Mouse (Mus musculus) MEL (cell line): ENCODE measurements at regions not wholly inside any gene's neighbourhood (a gene's known extent, or its start where the extent isn't known, plus 50 kb on each side); places are given as distances from the start of the nearest gene placed in this dataset.

Source experiments
- DNase-seq: peaks from one replicate; pipeline ENCODE4 v3.0.0; 2011; ENCODE audit warnings: low read depth, low spot score
- H3K27ac ChIP-seq: 2 replicates; pipeline ENCODE4 v1.5.1; 2012; ENCODE audit warnings: low read depth, mild to moderate bottlenecking, control low read depth, low read length, moderate library complexity; ENCODE audit not compliant: control insufficient read depth
- H3K27me3 ChIP-seq, 2 experiments: fragments of 150-350 bp in 1 of 2; sonication (generic) in 1 of 2; 2 replicates each; pipeline ENCODE4 v1.6.1; 2012; ENCODE audit warnings: low read length in 2 of 2, mild to moderate bottlenecking in 2 of 2, improper control_type of control experiment in 1 of 2, moderate library complexity in 1 of 2; ENCODE audit not compliant: insufficient read depth in 2 of 2, control insufficient read depth in 1 of 2
- H3K36me3 ChIP-seq, 2 experiments: 2 replicates each; pipeline ENCODE4 v1.6.1; 2012 to 2014; ENCODE audit warnings: low read length in 2 of 2, improper control_type of control experiment in 1 of 2, inconsistent platforms in 1 of 2, mild to moderate bottlenecking in 1 of 2; ENCODE audit not compliant: insufficient read depth in 2 of 2, control insufficient read depth in 1 of 2
- H3K4me1 ChIP-seq, 2 experiments: fragments of 150-350 bp in 1 of 2; sonication (generic) in 1 of 2; 2 replicates each; pipeline ENCODE4 v1.6.1; 2012; ENCODE audit warnings: low read length in 2 of 2, improper control_type of control experiment in 1 of 2, mild to moderate bottlenecking in 1 of 2; ENCODE audit not compliant: insufficient read depth in 2 of 2, control insufficient read depth in 1 of 2
- H3K4me3 ChIP-seq, 2 experiments: fragments of 150-350 bp in 1 of 2; sonication (generic) in 1 of 2; 2 replicates each; pipeline ENCODE4 v1.5.1; 2012; ENCODE audit warnings: low read depth in 2 of 2, low read length in 2 of 2, mild to moderate bottlenecking in 2 of 2, moderate library complexity in 2 of 2, control low read depth in 1 of 2, improper control_type of control experiment in 1 of 2; ENCODE audit not compliant: control insufficient read depth in 1 of 2, insufficient read depth in 1 of 2
- H3K79me2 ChIP-seq: 2 replicates; pipeline ENCODE4 v1.6.1; 2012; ENCODE audit warnings: mild to moderate bottlenecking, low read length, moderate library complexity; ENCODE audit not compliant: control insufficient read depth, poor library complexity, insufficient read depth
- H3K9ac ChIP-seq: 2 replicates; pipeline ENCODE4 v1.6.1; 2012; ENCODE audit warnings: low read depth, mild to moderate bottlenecking, control low read depth, low read length, moderate library complexity; ENCODE audit not compliant: control insufficient read depth, poor library complexity, severe bottlenecking
- H3K9me3 ChIP-seq: fragments of 150-350 bp; sonication (generic); replicated peaks from 2 replicates; pipeline ENCODE4 v1.6.1; 2012; ENCODE audit warnings: mild to moderate bottlenecking, low read length, improper control_type of control experiment, moderate library complexity; ENCODE audit not compliant: insufficient read depth
- BHLHE40 ChIP-seq: IDR thresholded peaks from 2 replicates; pipeline ENCODE4 v1.6.1; 2012; ENCODE audit warnings: low read depth, mild to moderate bottlenecking, inconsistent platforms, low read length, improper control_type of control experiment, borderline replicate concordance
- CHD1 ChIP-seq: IDR thresholded peaks from 2 replicates; pipeline ENCODE4 v1.6.1; 2012; ENCODE audit warnings: low read depth, mild to moderate bottlenecking, inconsistent platforms, low read length, improper control_type of control experiment
- CTCF ChIP-seq, 3 experiments: IDR thresholded peaks in 2 of 3; conservative IDR thresholded peaks in 1 of 3; 2 replicates each; pipeline ENCODE4 v1.5.1; 2011 to 2012; ENCODE audit warnings: low read length in 3 of 3, low read depth in 2 of 3, mild to moderate bottlenecking in 2 of 3, improper control_type of control experiment in 1 of 3, inconsistent platforms in 1 of 3, mixed read lengths in 1 of 3, moderate library complexity in 1 of 3; ENCODE audit not compliant: control insufficient read depth in 1 of 3, insufficient read depth in 1 of 3, poor library complexity in 1 of 3, severe bottlenecking in 1 of 3
- E2F4 ChIP-seq: IDR thresholded peaks from 2 replicates; pipeline ENCODE4 v1.6.1; 2011; ENCODE audit warnings: low read depth, low read length, improper control_type of control experiment, borderline replicate concordance
- ELF1 ChIP-seq: IDR thresholded peaks from 2 replicates; pipeline ENCODE4 v1.6.1; 2014; ENCODE audit warnings: low read depth, mild to moderate bottlenecking, inconsistent platforms, low read length, improper control_type of control experiment, moderate library complexity
- EP300 ChIP-seq, 2 experiments: IDR thresholded peaks; 2 replicates each; pipeline ENCODE4 v1.6.1; 2011; ENCODE audit warnings: improper control_type of control experiment in 2 of 2, low read length in 2 of 2, low read depth in 1 of 2, mild to moderate bottlenecking in 1 of 2
- ETS1 ChIP-seq: IDR thresholded peaks from 2 replicates; pipeline ENCODE4 v1.6.1; 2012; ENCODE audit warnings: low read depth, mild to moderate bottlenecking, inconsistent platforms, low read length, improper control_type of control experiment, moderate library complexity
- GABPA ChIP-seq: IDR thresholded peaks from 2 replicates; pipeline ENCODE4 v1.6.1; 2012; ENCODE audit warnings: low read depth, mild to moderate bottlenecking, inconsistent platforms, low read length, improper control_type of control experiment, moderate library complexity
- GATA1 ChIP-seq: IDR thresholded peaks from 2 replicates; pipeline ENCODE4 v1.6.1; 2011; ENCODE audit warnings: low read depth, low read length, improper control_type of control experiment
- MAX ChIP-seq: IDR thresholded peaks from 2 replicates; pipeline ENCODE4 v1.6.1; 2011; ENCODE audit warnings: low read length, improper control_type of control experiment
- MXI1 ChIP-seq: IDR thresholded peaks from 2 replicates; pipeline ENCODE4 v1.6.1; 2011; ENCODE audit warnings: mild to moderate bottlenecking, low read depth, low read length, improper control_type of control experiment
- MYB ChIP-seq: IDR thresholded peaks from 2 replicates; pipeline ENCODE4 v1.6.1; 2011; ENCODE audit warnings: mild to moderate bottlenecking, low read depth, low read length, improper control_type of control experiment
- NELFE ChIP-seq: IDR thresholded peaks from 2 replicates; pipeline ENCODE4 v1.6.1; 2011; ENCODE audit warnings: low read depth, low read length, improper control_type of control experiment
- POLR2A ChIP-seq, 2 experiments: IDR thresholded peaks; 2 replicates each; pipeline ENCODE4 v1.6.1; 2011 to 2012; ENCODE audit warnings: low read length in 2 of 2, mild to moderate bottlenecking in 2 of 2, control low read depth in 1 of 2, improper control_type of control experiment in 1 of 2, low read depth in 1 of 2, moderate library complexity in 1 of 2; ENCODE audit not compliant: control insufficient read depth in 1 of 2, insufficient read depth in 1 of 2, poor library complexity in 1 of 2
- RAD21 ChIP-seq: IDR thresholded peaks from 2 replicates; pipeline ENCODE4 v1.6.1; 2011; ENCODE audit warnings: mild to moderate bottlenecking, low read depth, low read length, improper control_type of control experiment
- SMC3 ChIP-seq: IDR thresholded peaks from 2 replicates; pipeline ENCODE4 v1.6.1; 2011; ENCODE audit warnings: low read depth, low read length, improper control_type of control experiment
- TBP ChIP-seq: IDR thresholded peaks from 2 replicates; pipeline ENCODE4 v1.8.0; 2011; ENCODE audit warnings: low read depth, low read length, improper control_type of control experiment
- UBTF ChIP-seq: IDR thresholded peaks from 2 replicates; pipeline ENCODE4 v1.6.1; 2012; ENCODE audit warnings: low read depth, mild to moderate bottlenecking, inconsistent platforms, low read length, improper control_type of control experiment, moderate library complexity, borderline replicate concordance; ENCODE audit not compliant: insufficient read depth
- USF1 ChIP-seq: IDR thresholded peaks from 2 replicates; pipeline ENCODE4 v1.6.1; 2014; ENCODE audit warnings: low read depth, mild to moderate bottlenecking, inconsistent platforms, low read length, improper control_type of control experiment, moderate library complexity
- USF2 ChIP-seq, 2 experiments: IDR thresholded peaks; 2 replicates each; pipeline ENCODE4 v1.6.1; 2011 to 2012; ENCODE audit warnings: improper control_type of control experiment in 2 of 2, low read length in 2 of 2, borderline replicate concordance in 1 of 2, inconsistent platforms in 1 of 2, low read depth in 1 of 2, mild to moderate bottlenecking in 1 of 2; ENCODE audit not compliant: insufficient read depth in 1 of 2
- ZKSCAN1 ChIP-seq: IDR thresholded peaks from 2 replicates; pipeline ENCODE4 v1.6.1; 2012; ENCODE audit warnings: low read depth, mild to moderate bottlenecking, inconsistent platforms, low read length, improper control_type of control experiment, moderate library complexity
- ZMIZ1 ChIP-seq: IDR thresholded peaks from 2 replicates; pipeline ENCODE4 v1.6.1; 2012; ENCODE audit warnings: low read depth, mild to moderate bottlenecking, inconsistent platforms, low read length, improper control_type of control experiment, moderate library complexity

DNA sequence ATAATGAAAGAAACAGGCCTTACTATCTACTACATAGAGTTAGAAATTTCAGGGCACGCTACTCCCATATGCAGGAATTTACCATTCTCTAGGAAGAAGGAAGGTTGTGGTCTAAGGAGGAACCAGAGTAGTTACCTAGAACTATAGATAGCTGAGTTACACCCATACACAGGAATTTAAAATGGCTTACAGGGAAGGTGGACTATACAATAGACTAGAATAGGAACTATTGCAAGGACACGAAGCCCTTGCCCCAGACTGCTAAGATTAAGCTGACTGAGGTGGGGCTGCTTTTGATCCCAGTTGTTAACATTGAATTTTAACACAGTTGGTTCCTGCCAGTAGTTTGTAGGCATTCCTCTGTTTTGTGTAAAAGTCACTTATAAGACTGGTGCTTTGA lies 108.9 kb upstream of the Cntnap5b start:
- no peak for DNase-seq
- Histone ChIP-seq H3K79me2 (no peaks in the 10 kb centered on the region), H3K27ac (no peak overlapping the region), H3K9ac (no peak overlapping the region), H3K36me3 (no peaks in the 10 kb centered on the region)
- no peak for TF ChIP-seq MXI1
- TF ChIP-seq TBP = no peak
- TF ChIP-seq ZKSCAN1 = no peak
- TF ChIP-seq POLR2A (IDR thresholded peaks at IDR 0.05; ENCODE audit: control insufficient read depth in 1 of 2, insufficient read depth in 1 of 2, low read depth in 1 of 2, low read length in 2 of 2, poor library complexity in 1 of 2) = no peak
- TF ChIP-seq CTCF (IDR thresholded peaks at IDR 0.05 in 2 of 3, conservative IDR thresholded peaks at IDR 0.05 in 1 of 3; ENCODE audit: control insufficient read depth in 1 of 3, insufficient read depth in 1 of 3, low read depth in 2 of 3, low read length in 3 of 3, poor library complexity in 1 of 3, severe bottlenecking in 1 of 3) = no peak
- TF ChIP-seq UBTF = no peak
- TF ChIP-seq ELF1 = no peak
- no peak for TF ChIP-seq EP300 (IDR thresholded peaks at IDR 0.05; ENCODE audit: low read depth in 1 of 2, low read length in 2 of 2)
- TF ChIP-seq RAD21 = no peak
- TF ChIP-seq MAX = no peak
- TF ChIP-seq GABPA = no peak
- no peak for TF ChIP-seq MYB
- TF ChIP-seq, all 39 proteins: peak for 0
- no peak overlapping the region for H3K4me3 ChIP-seq
- no peaks in the 10 kb centered on the region for H3K4me1 ChIP-seq
- no peaks in the 10 kb centered on the region for H3K9me3 ChIP-seq
- no peaks in the 10 kb centered on the region for H3K27me3 ChIP-seq

DNA sequence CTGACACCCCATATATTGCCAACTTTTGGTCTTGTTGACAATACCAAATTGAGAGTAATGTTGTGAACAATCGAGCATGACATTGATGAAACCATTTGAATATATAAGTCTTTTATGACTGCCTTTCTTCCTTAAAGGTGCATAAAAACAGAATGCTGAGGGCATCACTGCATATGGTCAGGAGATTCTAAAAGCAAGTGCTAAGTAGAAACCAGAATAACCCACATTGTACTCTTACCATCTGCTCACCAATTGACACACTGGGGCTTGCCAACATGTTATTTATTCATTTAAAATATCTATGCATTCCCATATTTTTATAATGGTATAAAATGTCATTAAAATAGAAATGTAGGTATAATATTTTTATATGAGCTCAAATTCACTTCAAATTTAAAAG lies 92.6 kb upstream of the Cntnap5b start:
- no peak for DNase-seq
- H3K27ac ChIP-seq = no peak overlapping the region

More for the DNA sequence above, 92.6 kb upstream of the Cntnap5b start:
- Histone ChIP-seq H3K4me1 (no peaks in the 10 kb centered on the region), H3K79me2 (no peaks in the 10 kb centered on the region), H3K36me3 (no peaks in the 10 kb centered on the region), H3K9me3 (no peaks in the 10 kb centered on the region), H3K9ac (no peak overlapping the region), H3K27me3 (no peaks in the 10 kb centered on the region), H3K4me3 (no peak overlapping the region)
- TF ChIP-seq ETS1 = no peak
- no peak for TF ChIP-seq ZMIZ1
- TF ChIP-seq BHLHE40 = no peak
- TF ChIP-seq GATA1 = no peak
- TF ChIP-seq NELFE = no peak
- no peak for TF ChIP-seq USF2 (IDR thresholded peaks at IDR 0.05; ENCODE audit: borderline replicate concordance in 1 of 2, insufficient read depth in 1 of 2, low read depth in 1 of 2, low read length in 2 of 2)
- no peak for TF ChIP-seq GABPA
- TF ChIP-seq USF1 = no peak
- TF ChIP-seq ZKSCAN1 = no peak
- TF ChIP-seq CHD1 = no peak
- TF ChIP-seq UBTF = no peak
- TF ChIP-seq SMC3 = no peak
- no peak for TF ChIP-seq ELF1
- TF ChIP-seq E2F4 = no peak
- TF ChIP-seq MAX = no peak
- no peak for TF ChIP-seq MYB
- TF ChIP-seq TBP = no peak
- TF ChIP-seq EP300 (IDR thresholded peaks at IDR 0.05; ENCODE audit: low read depth in 1 of 2, low read length in 2 of 2) = no peak
